In genomic region chr12:50615852-50616251, GRCm38 (mm10) we compare ENCODE assay signal across 20 mouse cellular contexts. TPM values are rescaled to one million over a fixed set of nuclear protein-coding genes. Genes with fewer than 3 reads are reported as not detected.
DNase-seq lines count a peak whose midpoint lies in the region; TF ChIP-seq lines count a peak whose summit lies in the region.
"Had no signal": no experiment of that assay in that cellular context is flagged by ENCODE, and none has a peak within 500 bp of the region (broad histone marks: within the 10 kb centered on the region; RNA-seq: fewer than 3 reads in every experiment).

No protein-coding gene starts in this region.

- H3K4me3 ChIP-seq in embryonic fibroblast, embryonic 13.5 days (ENCODE audit: insufficient read depth, low read length) = no peak overlapping the region
- no peak overlapping the region for H3K4me3 ChIP-seq in midbrain, embryonic 10.5 days
- H3K4me3 ChIP-seq: embryonic facial prominence, embryonic 10.5 days; embryonic facial prominence, embryonic 12.5 days; erythroblast, embryonic 14.5 days; forebrain, embryonic 10.5 days; forebrain, embryonic 12.5 days had no signal

- 87% methylated on average over 1 of the region's 1 CpGs for WGBS in midbrain, embryonic 10.5 days

- no peaks in the 10 kb centered on the region for H3K9me3 ChIP-seq in midbrain, embryonic 10.5 days (replicated peaks)
- H3K9me3 ChIP-seq: embryonic facial prominence, embryonic 10.5 days; embryonic facial prominence, embryonic 12.5 days; forebrain, embryonic 10.5 days; forebrain, embryonic 12.5 days had no signal

- H3K27me3 ChIP-seq in midbrain, embryonic 10.5 days (ENCODE audit: low read depth, poor library complexity, severe bottlenecking) = no peaks in the 10 kb centered on the region
- H3K27me3 ChIP-seq: embryonic facial prominence, embryonic 12.5 days; forebrain, embryonic 12.5 days had no signal

- TF ChIP-seq POLR2A in embryonic fibroblast, embryonic 13.5 days (IDR thresholded peaks at IDR 0.05; ENCODE audit: low read depth, low read length) = no peak

- no peaks in the 10 kb centered on the region for H3K36me3 ChIP-seq in midbrain, embryonic 10.5 days
- H3K36me3 ChIP-seq: embryonic facial prominence, embryonic 10.5 days; embryonic facial prominence, embryonic 12.5 days; forebrain, embryonic 10.5 days; forebrain, embryonic 12.5 days had no signal

- peak overlapping the region; percentile 90 for H3K27ac ChIP-seq in embryonic fibroblast, embryonic 13.5 days (ENCODE audit: insufficient read depth, low read length)
- no peak overlapping the region for H3K27ac ChIP-seq in midbrain, embryonic 10.5 days (replicated peaks)
- H3K27ac ChIP-seq: embryonic facial prominence, embryonic 10.5 days; embryonic facial prominence, embryonic 12.5 days; forebrain, embryonic 10.5 days; forebrain, embryonic 12.5 days had no signal

- H3K4me1 ChIP-seq in embryonic fibroblast, embryonic 13.5 days (ENCODE audit: control insufficient read depth, insufficient read depth, low read length) = peaks cover 4% of the 10 kb centered on the region; the same call in 1 of the 2 replicates
- 0 out of 2 replicates have a peak, but pooled peaks cover 2% of the 10 kb centered on the region for H3K4me1 ChIP-seq in midbrain, embryonic 10.5 days
- H3K4me1 ChIP-seq: embryonic facial prominence, embryonic 10.5 days; embryonic facial prominence, embryonic 12.5 days; forebrain, embryonic 10.5 days had no signal

- DNase-seq in 3134 (ENCODE audit: extremely low read depth, insufficient read length, low spot score) (peak; percentile 3), NIH3T3 (ENCODE audit: low read depth) (peak; percentile 15)
- no peak for DNase-seq in midbrain, embryonic 10.5 days (ENCODE audit: low spot score)
- DNase-seq in layer of hippocampus, adult 18-20 months (ENCODE audit: low spot score in 2 of 2) = no peak
- DNase-seq: adrenal gland, adult 8-10 months; adrenal gland, postnatal 14 days; adrenal gland, postnatal 36 days; cerebellum, adult 11-12 months; cerebellum, adult 2 months; cerebellum, adult 9-10 months; cerebellum, postnatal 10 days; cerebellum, postnatal 25 days had no signal

- no peak for TF ChIP-seq CTCF in embryonic fibroblast, embryonic 13.5 days (IDR thresholded peaks at IDR 0.05; ENCODE audit: borderline replicate concordance, insufficient read depth, low read length)

RNA-seq across cellular contexts. Expression of gene Prkd1, which starts 33.0 kb away (rescaled TPM):
- polyA plus RNA-seq in embryonic fibroblast, embryonic 13.5 days (2011; ENCODE audit: insufficient read length, low read depth, missing spikeins) = 17.4 and 20.1 TPM in 2 replicates
- 3.2 and 3.7 TPM in 2 replicates for polyA plus RNA-seq in midbrain, embryonic 10.5 days (2016; fragmentation: Nextera tagmentation; extraction: Ambion mirVana)
- total RNA-seq in layer of hippocampus, adult 18-20 months (2021) = 10 to 100 TPM; 14.4 to 14.9 TPM
- total RNA-seq: MEL had no signal
- polyA plus RNA-seq: activated CD4-positive, CD25-positive, alpha-beta regulatory T cell, adult 4 months had no signal

Comparison
In these comparisons a context has a peak if more than half of its experiments do, and no peak if none do; other contexts are left out.
1. DNase-seq: peak in 3134 (single experiment) and NIH3T3 (single experiment); none in midbrain, embryonic 10.5 days (single experiment) and layer of hippocampus, adult 18-20 months (0 of 2).